Mouse (Mus musculus): ENCODE measurements around the gene Vsig10. TPM values are rescaled to one million over a fixed set of nuclear protein-coding genes. Genes with fewer than 3 reads are reported as not detected.
A peak's percentile ranks its signal among the peaks of the same experiment; 100 is the strongest.
"Not testable (repeated sequence)": the region's sequence is repeated elsewhere in the genome, so short reads cannot be mapped to it uniquely, and the experiment has no call there.

Gene Vsig10
- polyA plus RNA-seq, 1 experiment, result not detected

DNA sequence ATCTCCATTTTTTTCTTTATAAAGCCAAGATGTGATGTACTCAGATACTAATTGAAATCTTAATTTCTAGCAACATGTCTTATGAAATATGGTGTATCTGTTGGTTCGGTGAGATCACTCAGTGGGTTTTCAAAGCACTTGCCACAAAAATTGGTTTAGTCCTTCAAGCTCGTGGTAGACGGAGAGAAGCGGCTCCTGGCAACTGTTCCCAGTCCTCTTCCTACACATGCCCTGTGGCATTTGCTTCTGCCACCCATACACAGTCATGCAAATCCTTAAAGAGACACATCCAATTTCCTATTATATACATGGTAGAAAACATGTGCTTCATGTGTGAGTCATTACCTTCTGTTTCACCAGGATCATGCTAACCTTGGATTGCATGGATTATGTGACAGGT is 42.7 kb downstream of the Vsig10 start:
- H3K4me1 ChIP-seq (ENCODE audit: control insufficient read depth, insufficient read depth, low read length), result peaks cover 31% of the 10 kb centered on the region
- 46% methylated on average over 4 of the region's 4 CpGs for WGBS
- H3K4me3 ChIP-seq (ENCODE audit: insufficient read depth, low read depth, low read length), result no peak overlapping the region
- no peak for TF ChIP-seq CTCF (IDR thresholded peaks at IDR 0.05; ENCODE audit: insufficient read depth, low read depth, low read length)
- no peak for TF ChIP-seq POLR2A (IDR thresholded peaks at IDR 0.05; ENCODE audit: insufficient read depth, low read depth, low read length)
- H3K27ac ChIP-seq (ENCODE audit: insufficient read depth, low read depth, low read length), result no peak overlapping the region

DNA sequence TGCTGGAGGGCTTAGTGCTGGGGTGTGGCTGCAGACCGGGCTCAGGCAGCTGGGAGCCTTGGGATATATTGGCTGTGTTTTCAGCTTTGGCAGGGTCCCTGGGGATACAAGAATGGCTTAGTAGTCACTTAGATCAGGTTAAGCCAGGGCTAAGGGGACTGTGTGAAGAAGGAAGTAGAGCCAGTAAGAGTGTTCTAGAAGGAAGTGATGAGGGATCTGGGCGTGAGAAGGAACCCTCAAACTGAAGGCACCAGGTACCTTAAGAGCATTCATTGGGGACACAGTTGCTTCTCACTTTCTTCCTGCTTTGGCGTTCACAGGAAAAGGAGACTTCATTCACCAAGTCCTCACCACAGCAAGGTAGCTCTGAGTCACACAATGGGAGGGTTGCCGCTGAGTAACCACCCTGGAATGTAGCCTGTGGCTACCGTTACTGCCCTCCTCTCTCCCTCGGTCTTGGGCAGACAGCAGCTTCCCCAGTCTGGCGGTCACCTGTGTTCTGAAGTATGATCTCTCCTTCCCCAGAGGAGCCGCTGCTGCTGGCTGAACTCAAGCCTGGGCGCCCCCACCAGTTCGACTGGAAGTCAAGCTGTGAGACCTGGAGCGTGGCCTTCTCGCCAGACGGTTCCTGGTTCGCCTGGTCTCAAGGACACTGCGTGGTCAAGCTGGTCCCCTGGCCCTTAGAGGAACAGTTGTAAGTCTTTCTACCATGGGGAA is 44.3 kb downstream of the Vsig10 start:
- 50% methylated on average over 15 of the region's 15 CpGs for WGBS
- no peak overlapping the region for H3K27ac ChIP-seq (ENCODE audit: insufficient read depth, low read depth, low read length)
- TF ChIP-seq POLR2A (IDR thresholded peaks at IDR 0.05; ENCODE audit: insufficient read depth, low read depth, low read length) (no peak), CTCF (IDR thresholded peaks at IDR 0.05; ENCODE audit: insufficient read depth, low read depth, low read length) (no peak)
- no peak overlapping the region for H3K4me3 ChIP-seq (ENCODE audit: insufficient read depth, low read depth, low read length)
- peaks cover 29% of the 10 kb centered on the region for H3K4me1 ChIP-seq (ENCODE audit: control insufficient read depth, insufficient read depth, low read length)

DNA sequence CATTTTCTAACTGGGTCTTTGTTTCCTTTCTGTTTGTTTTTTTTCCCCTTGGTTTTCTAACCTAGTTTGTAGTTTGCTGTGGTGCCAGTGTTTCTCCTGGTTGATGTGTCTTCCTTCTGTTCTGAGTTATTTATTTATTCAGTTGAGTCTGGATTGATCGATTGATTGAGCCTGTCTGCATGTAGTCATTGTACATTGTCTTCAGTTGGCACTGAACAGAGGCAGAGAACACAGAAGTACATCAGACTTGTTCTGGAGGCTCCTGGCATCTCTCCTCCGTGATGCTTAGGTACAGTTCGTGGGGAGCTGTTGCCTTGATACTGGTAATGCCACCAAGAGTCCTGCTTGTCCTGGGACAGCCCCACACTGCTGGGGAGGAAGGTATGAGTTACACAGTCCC is 45.9 kb downstream of the Vsig10 start:
- H3K27ac ChIP-seq (ENCODE audit: insufficient read depth, low read depth, low read length), result no peak overlapping the region
- no peak overlapping the region for H3K4me3 ChIP-seq (ENCODE audit: insufficient read depth, low read depth, low read length)
- peaks cover 27% of the 10 kb centered on the region for H3K4me1 ChIP-seq (ENCODE audit: control insufficient read depth, insufficient read depth, low read length)
- WGBS, result 70% methylated on average over 3 of the region's 3 CpGs
- TF ChIP-seq POLR2A (IDR thresholded peaks at IDR 0.05; ENCODE audit: insufficient read depth, low read depth, low read length) (no peak), CTCF (IDR thresholded peaks at IDR 0.05; ENCODE audit: insufficient read depth, low read depth, low read length) (no peak)

DNA sequence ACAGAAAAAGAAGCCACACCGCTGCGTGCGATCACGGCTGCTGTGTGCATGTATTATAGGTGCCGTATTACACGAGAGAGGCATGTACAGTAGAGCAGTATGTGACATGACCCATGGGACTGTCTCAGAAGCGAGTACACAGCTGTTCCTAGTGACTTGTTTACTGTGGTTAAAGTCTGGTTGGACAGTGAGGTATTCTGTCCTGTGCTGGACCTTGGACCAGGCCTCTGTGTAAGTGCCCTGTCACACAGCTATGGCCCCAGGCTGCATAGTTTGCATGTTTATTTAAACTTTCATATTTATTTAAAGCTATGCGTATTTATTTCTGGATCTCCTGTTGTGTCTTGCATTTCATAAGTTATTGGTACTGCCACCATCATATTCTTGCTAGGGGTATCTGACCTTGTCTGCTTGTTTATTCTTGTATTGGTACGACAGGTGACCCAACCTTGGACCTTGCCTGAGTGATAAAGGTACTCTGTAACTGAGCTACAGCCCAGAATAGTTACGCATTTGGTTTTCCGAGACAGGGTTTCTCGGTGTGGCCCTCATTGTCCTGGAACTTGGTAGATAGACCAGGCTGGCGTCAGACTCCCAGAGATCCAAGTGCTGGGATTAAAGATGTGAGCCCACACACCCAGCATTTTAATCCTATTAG is 47.1 kb downstream of the Vsig10 start:
- no peak overlapping the region for H3K27ac ChIP-seq (ENCODE audit: insufficient read depth, low read depth, low read length)
- WGBS, result 88% methylated on average over 13 of the region's 13 CpGs
- H3K4me3 ChIP-seq (ENCODE audit: insufficient read depth, low read depth, low read length), result no peak overlapping the region
- peaks cover 19% of the 10 kb centered on the region for H3K4me1 ChIP-seq (ENCODE audit: control insufficient read depth, insufficient read depth, low read length)
- TF ChIP-seq CTCF (IDR thresholded peaks at IDR 0.05; ENCODE audit: insufficient read depth, low read depth, low read length), result no peak
- TF ChIP-seq POLR2A (IDR thresholded peaks at IDR 0.05; ENCODE audit: insufficient read depth, low read depth, low read length), result no peak

DNA sequence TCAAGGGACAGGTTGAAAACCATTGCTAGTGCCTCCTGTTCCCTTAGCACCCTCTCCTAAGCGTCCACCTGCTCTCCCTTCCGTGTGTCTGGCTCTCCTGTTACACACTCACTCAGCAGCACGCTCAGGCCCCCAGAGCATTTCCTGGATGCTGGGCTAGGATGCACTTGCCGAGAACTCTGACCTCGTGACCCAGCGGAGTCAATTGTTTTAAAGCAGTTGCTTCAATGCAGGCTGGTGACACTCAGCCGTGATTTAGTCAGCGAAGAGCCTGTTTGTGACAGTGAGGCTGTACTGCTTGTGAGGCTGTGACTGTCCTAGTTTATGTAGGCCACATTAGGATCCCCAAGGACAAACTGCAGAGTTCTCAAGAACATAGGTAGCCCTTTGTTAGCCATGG is 48.3 kb downstream of the Vsig10 start:
- WGBS, result 75% methylated on average over 8 of the region's 8 CpGs
- Histone ChIP-seq H3K27ac (ENCODE audit: insufficient read depth, low read depth, low read length) (no peak overlapping the region), H3K4me3 (ENCODE audit: insufficient read depth, low read depth, low read length) (no peak overlapping the region), H3K4me1 (ENCODE audit: control insufficient read depth, insufficient read depth, low read length) (peaks cover 14% of the 10 kb centered on the region)
- no peak for TF ChIP-seq POLR2A (IDR thresholded peaks at IDR 0.05; ENCODE audit: insufficient read depth, low read depth, low read length)
- no peak for TF ChIP-seq CTCF (IDR thresholded peaks at IDR 0.05; ENCODE audit: insufficient read depth, low read depth, low read length)

DNA sequence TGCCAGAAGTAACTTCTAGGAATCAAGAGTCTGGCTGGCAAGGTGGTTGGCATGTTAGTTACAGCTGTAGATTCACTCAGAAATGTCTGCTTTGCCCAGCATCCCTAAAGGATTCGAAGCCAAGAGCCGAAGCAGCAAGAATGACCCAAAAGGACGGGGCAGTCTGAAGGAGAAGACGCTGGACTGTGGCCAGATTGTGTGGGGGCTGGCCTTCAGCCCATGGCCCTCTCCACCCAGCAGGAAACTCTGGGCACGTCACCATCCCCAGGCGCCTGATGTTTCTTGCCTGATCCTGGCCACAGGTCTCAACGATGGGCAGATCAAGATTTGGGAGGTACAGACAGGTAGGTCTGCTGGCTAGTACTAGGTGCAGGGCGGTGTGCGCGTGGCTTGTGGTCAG is 51.7 kb downstream of the Vsig10 start:
- WGBS, result 55% methylated on average over 10 of the region's 10 CpGs
- Histone ChIP-seq H3K4me3 (ENCODE audit: insufficient read depth, low read depth, low read length) (no peak overlapping the region), H3K4me1 (ENCODE audit: control insufficient read depth, insufficient read depth, low read length) (peaks cover 13% of the 10 kb centered on the region), H3K27ac (ENCODE audit: insufficient read depth, low read depth, low read length) (no peak overlapping the region)
- TF ChIP-seq POLR2A (IDR thresholded peaks at IDR 0.05; ENCODE audit: insufficient read depth, low read depth, low read length), result no peak
- TF ChIP-seq CTCF (IDR thresholded peaks at IDR 0.05; ENCODE audit: insufficient read depth, low read depth, low read length), result no peak

DNA sequence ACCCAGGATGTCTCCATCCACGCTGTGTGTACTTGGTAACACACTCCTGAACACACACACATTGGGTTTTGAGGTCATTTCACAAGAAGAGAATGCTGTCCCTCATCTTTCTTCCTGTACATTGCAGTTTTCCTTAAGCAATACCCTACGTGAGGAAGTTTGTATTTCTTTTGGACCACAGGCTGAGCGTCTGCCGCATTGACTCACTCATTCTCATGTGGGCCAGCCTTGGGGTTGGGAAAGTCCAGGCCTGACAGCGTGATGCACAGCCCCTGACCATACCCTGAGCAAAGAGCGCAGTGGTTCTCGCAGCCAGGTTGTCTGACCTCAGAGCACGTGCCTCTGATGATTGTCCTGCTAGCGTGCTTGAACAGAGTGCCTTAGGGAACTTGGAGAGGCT is 54.5 kb downstream of the Vsig10 start:
- TF ChIP-seq CTCF (IDR thresholded peaks at IDR 0.05; ENCODE audit: insufficient read depth, low read depth, low read length), result no peak
- TF ChIP-seq POLR2A (IDR thresholded peaks at IDR 0.05; ENCODE audit: insufficient read depth, low read depth, low read length), result no peak
- WGBS, result 95% methylated on average over 9 of the region's 9 CpGs

DNA sequence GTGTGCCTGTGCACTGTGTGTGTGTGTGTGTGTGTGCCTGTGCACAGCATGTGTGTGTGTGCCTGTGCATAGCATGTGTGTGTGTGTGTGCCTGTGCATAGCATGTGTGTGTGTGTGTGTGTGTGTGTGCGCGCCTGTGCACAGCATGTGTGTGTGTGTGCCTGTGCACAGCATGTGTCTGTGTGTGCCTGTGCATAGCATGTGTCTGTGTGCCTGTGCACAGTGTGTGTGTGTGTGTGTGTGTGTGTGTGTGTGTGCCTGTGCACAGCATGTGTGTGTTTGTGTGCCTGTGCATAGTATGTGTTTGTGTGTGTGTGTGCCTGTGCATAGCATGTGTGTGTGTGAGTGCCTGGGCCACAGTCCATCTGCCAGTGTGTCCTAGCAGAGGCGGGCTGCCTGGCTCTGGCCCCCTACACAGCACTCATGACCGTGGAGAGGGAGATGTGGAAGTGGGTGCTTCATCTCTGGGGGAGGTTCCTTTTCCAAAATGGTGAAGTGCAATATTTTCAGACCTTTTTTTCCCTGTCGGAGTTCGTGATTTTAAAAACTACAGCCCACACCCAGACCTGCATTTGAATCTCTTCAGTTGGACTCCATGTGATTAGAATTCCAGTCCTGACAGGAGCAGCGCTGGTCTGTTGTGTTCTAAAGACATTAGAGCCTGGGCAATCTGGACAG is 55.6 kb downstream of the Vsig10 start:
- H3K27ac ChIP-seq (ENCODE audit: insufficient read depth, low read depth, low read length), result no peak overlapping the region
- WGBS, result 74% methylated on average over 7 of the region's 7 CpGs
- no peak for TF ChIP-seq CTCF (IDR thresholded peaks at IDR 0.05; ENCODE audit: insufficient read depth, low read depth, low read length)
- TF ChIP-seq POLR2A (IDR thresholded peaks at IDR 0.05; ENCODE audit: insufficient read depth, low read depth, low read length), result no peak

More for the DNA sequence above, 54.5 kb downstream of the Vsig10 start:
- no peak overlapping the region for H3K4me3 ChIP-seq (ENCODE audit: insufficient read depth, low read depth, low read length)
- H3K27ac ChIP-seq (ENCODE audit: insufficient read depth, low read depth, low read length), result no peak overlapping the region
- peaks cover 20% of the 10 kb centered on the region for H3K4me1 ChIP-seq (ENCODE audit: control insufficient read depth, insufficient read depth, low read length)

DNA sequence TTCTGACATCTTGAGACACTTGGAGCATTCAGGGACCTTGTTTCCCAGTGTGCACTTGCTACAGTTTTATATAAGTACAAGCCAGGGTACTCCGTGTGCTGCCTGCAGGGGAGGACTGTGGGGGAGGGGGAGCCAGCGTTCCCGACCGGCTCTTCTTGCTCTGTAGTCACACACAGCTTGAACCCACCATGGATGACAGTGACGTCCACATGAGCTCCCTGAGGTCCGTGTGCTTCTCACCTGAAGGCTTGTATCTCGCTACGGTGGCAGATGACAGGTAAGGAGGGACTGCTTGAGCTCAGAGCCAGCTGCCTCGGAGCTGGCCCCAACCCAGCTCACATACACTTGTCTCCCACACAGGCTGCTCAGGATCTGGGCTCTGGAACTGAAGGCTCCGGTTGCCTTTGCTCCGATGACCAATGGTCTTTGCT is 57.5 kb downstream of the Vsig10 start:
- TF ChIP-seq CTCF (IDR thresholded peaks at IDR 0.05; ENCODE audit: insufficient read depth, low read depth, low read length), result no peak
- peak overlapping the region; percentile 62 for H3K27ac ChIP-seq (ENCODE audit: insufficient read depth, low read depth, low read length)

More for the DNA sequence above, 55.6 kb downstream of the Vsig10 start:
- H3K4me1 ChIP-seq (ENCODE audit: control insufficient read depth, insufficient read depth, low read length), result peaks cover 20% of the 10 kb centered on the region
- no peak overlapping the region for H3K4me3 ChIP-seq (ENCODE audit: insufficient read depth, low read depth, low read length)

DNA sequence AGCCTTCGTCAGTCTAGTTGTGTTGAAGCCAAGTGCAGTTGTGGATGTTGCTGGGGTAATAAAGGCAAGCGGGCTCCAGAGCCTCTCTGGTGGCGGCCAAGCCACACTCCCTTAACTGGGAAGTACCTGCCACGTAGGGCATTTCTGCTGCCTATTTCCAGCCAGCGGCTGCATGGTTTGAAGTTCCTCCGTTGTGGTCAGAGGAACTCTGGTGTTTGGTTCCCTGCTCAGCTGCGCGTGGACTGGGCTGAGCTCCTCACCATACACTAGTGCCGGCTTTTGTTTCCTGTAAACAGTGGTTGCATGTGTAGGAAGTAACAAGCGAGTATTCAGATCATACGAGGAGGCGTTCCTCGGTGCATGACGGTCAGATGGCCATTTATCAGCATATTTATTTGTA is 58.8 kb downstream of the Vsig10 start:
- not testable (repeated sequence) for H3K4me3 ChIP-seq (ENCODE audit: insufficient read depth, low read depth, low read length); H3K27ac ChIP-seq (ENCODE audit: insufficient read depth, low read depth, low read length)
- 91% methylated on average over 14 of the region's 14 CpGs for WGBS
- H3K4me1 ChIP-seq (ENCODE audit: control insufficient read depth, insufficient read depth, low read length), result peaks cover 32% of the 10 kb centered on the region

More for the DNA sequence above, 57.5 kb downstream of the Vsig10 start:
- H3K4me1 ChIP-seq (ENCODE audit: control insufficient read depth, insufficient read depth, low read length), result peaks cover 27% of the 10 kb centered on the region
- no peak overlapping the region for H3K4me3 ChIP-seq (ENCODE audit: insufficient read depth, low read depth, low read length)
- 44% methylated on average over 11 of the region's 11 CpGs for WGBS

Data from olfactory bulb, adult 2 months (tissue).